Mouse (Mus musculus) splenic B cell, adult 2 months (primary cell): ENCODE results near the gene Cspg4.
A peak's percentile ranks its signal among the peaks of the same experiment; 100 is the strongest.
"Not testable (repeated sequence)": the region's sequence is repeated elsewhere in the genome, so short reads cannot be mapped to it uniquely, and the experiment has no call there.

Experiments
- DNase-seq: peaks from one replicate; pipeline ENCODE4 v3.0.0-alpha.2; 2011; ENCODE audit warnings: low read depth, low spot score
- H3K27me3 ChIP-seq: 2 replicates; pipeline ENCODE4 v1.6.1; 2012; ENCODE audit warnings: mild to moderate bottlenecking, low read length, moderate library complexity, mixed read lengths; ENCODE audit not compliant: control insufficient read depth, poor library complexity, insufficient read depth, severe bottlenecking
- H3K36me3 ChIP-seq: 2 replicates; pipeline ENCODE4 v1.6.1; 2012; ENCODE audit warnings: mild to moderate bottlenecking, low read length, moderate library complexity, mixed read lengths; ENCODE audit not compliant: control insufficient read depth, poor library complexity, insufficient read depth, severe bottlenecking

Cspg4 gene

GRCm38 (mm10) chr9:56891517-56892011, 26.7 kb downstream of the Cspg4 start:
- Histone ChIP-seq H3K36me3 (no peaks in the 10 kb centered on the region), H3K27me3 (no peaks in the 10 kb centered on the region)
- peak; percentile 84 for DNase-seq

GRCm38 (mm10) chr9:56892111-56892510, 27.3 kb downstream of the Cspg4 start:
- DNase-seq: no peak
- Histone ChIP-seq H3K36me3 (no peaks in the 10 kb centered on the region), H3K27me3 (no peaks in the 10 kb centered on the region)

DNA sequence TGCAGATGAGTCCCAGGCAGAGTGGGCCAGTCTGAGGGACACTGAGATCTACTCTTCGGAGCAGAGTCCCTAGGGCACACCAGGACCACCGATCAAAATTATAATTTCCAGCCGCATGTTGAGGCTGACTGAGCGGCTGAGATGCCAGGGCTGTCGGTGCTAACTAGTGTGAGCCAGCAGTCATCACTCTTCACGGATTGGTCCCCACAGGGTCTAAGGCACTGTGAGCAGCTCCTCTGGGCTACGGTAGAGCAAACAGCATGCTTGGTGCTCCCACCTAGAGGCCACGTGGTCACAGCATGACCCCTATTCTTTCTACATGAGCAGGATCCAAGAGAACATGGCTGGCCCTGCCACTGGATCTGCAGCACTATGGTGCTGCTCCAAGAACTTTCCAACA, 28.5 kb downstream of the Cspg4 start:
- no peaks in the 10 kb centered on the region for H3K36me3 ChIP-seq
- DNase-seq: no peak

GRCm38 (mm10) chr9:56894006-56894405, 29.2 kb downstream of the Cspg4 start:
- no peaks in the 10 kb centered on the region for H3K36me3 ChIP-seq
- peak; percentile 49 for DNase-seq
- H3K27me3 ChIP-seq: no peaks in the 10 kb centered on the region

More for the DNA sequence above, 28.5 kb downstream of the Cspg4 start:
- no peaks in the 10 kb centered on the region for H3K27me3 ChIP-seq

DNA sequence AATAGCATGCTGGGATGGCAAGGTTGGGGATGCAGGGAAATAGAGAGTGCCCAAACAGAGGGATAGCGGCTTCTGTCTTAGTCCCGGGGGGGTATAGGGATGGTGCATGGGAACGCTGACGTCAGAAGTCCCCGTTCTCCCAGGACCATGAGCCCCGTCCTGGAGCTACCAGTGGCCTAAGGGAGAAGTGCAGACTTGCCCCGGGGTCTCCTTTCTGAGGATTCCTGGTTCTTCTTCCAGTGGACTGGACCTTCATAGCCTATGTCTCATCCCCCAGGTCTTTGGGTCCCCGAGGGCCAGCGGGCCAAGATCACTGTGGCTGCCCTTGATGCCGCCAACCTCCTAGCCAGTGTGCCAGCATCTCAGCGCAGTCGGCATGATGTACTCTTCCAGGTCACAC, 31.9 kb downstream of the Cspg4 start:
- H3K27me3 ChIP-seq: no peaks in the 10 kb centered on the region
- no peaks in the 10 kb centered on the region for H3K36me3 ChIP-seq
- DNase-seq: no peak

- no peaks in the 10 kb centered on the region for H3K27me3 ChIP-seq
- no peaks in the 10 kb centered on the region for H3K36me3 ChIP-seq
- peak; percentile 31 for DNase-seq
Measured at GRCm38 (mm10) chr9:56899409-56899808, 34.6 kb downstream of the Cspg4 start.

GRCm38 (mm10) chr9:56900060-56900459, 35.2 kb downstream of the Cspg4 start:
- no peak for DNase-seq
- H3K27me3 ChIP-seq: no peaks in the 10 kb centered on the region
- H3K36me3 ChIP-seq: no peaks in the 10 kb centered on the region

GRCm38 (mm10) chr9:56900571-56900970, 35.7 kb downstream of the Cspg4 start:
- no peaks in the 10 kb centered on the region for H3K27me3 ChIP-seq
- DNase-seq: peak; percentile 38
- no peaks in the 10 kb centered on the region for H3K36me3 ChIP-seq

DNA sequence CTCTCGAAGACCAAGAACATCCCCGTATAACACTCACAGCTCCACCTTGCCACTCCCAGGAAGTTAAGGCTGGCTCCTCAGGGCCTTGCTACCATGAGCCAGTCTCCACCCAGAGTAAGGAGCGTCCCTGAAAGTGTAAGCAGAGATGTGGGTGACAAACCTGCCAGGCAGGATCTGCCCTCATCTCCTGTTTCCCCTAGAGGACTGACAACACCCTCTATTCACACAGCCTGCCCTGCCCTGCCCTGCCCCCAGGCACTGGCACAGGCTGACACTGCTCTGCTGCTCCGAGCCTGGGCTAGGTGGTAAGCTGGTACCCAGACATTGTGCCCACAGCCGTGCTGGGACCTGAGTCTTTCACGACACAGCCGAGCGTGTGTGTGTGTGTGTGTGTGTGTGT, 36.4 kb downstream of the Cspg4 start:
- Histone ChIP-seq H3K27me3 (no peaks in the 10 kb centered on the region), H3K36me3 (no peaks in the 10 kb centered on the region)
- peak; percentile 19 for DNase-seq

- DNase-seq: no peak
- H3K27me3 ChIP-seq: no peaks in the 10 kb centered on the region
- no peaks in the 10 kb centered on the region for H3K36me3 ChIP-seq
Measured at GRCm38 (mm10) chr9:56903662-56904061, 38.8 kb downstream of the Cspg4 start.

- DNase-seq: no peak
- no peaks in the 10 kb centered on the region for H3K27me3 ChIP-seq
- no peaks in the 10 kb centered on the region for H3K36me3 ChIP-seq
Measured at GRCm38 (mm10) chr9:56907549-56907948, 42.7 kb downstream of the Cspg4 start.

DNA sequence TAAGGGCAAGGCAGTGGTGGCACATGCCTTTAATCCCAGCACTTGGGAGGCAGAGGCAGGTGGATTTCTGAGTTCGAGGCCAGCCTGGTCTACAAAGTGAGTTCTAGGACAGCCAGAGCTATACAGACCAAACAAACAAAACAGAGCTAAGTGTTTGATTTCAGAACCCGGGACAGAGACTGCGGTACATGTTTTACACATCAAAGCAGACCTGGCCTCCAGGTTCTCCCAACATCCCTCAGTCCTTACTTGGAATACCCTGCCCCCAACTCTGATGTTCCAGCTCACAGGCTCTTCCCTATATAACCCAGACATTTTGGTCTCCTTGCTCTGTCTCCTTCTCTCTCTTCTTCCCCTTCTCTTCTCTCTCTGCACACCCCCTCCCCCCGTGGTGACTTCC, 45.2 kb downstream of the Cspg4 start:
- H3K27me3 ChIP-seq, DNase-seq, H3K36me3 ChIP-seq: not testable (repeated sequence)

DNA sequence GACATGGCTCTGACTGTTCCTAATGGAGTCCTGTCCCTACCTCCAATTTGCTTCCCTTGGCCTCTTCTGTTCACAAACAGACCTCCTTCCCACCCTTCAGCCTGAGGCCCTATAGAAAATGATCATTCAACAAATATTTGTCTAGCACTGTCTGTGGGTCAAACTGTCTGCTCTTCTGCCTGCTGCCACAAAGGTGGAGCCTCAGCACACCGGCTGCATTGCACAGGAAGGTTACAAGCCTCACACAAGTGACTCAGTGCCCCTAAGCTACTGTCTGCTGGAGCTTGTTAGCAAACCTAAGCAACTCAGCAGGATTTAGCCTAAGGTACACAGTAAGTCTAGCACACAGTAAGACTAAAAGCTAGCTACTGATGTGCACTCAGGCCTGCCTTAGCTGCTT, 46.2 kb downstream of the Cspg4 start:
- no peak for DNase-seq
- Histone ChIP-seq H3K36me3 (0 out of 2 replicates have a peak, but pooled peaks cover 2% of the 10 kb centered on the region), H3K27me3 (no peaks in the 10 kb centered on the region)

GRCm38 (mm10) chr9:56913991-56914390, 49.2 kb downstream of the Cspg4 start:
- Histone ChIP-seq H3K36me3 (peaks cover 5% of the 10 kb centered on the region; the same call in 1 of the 2 replicates), H3K27me3 (no peaks in the 10 kb centered on the region)
- no peak for DNase-seq

DNA sequence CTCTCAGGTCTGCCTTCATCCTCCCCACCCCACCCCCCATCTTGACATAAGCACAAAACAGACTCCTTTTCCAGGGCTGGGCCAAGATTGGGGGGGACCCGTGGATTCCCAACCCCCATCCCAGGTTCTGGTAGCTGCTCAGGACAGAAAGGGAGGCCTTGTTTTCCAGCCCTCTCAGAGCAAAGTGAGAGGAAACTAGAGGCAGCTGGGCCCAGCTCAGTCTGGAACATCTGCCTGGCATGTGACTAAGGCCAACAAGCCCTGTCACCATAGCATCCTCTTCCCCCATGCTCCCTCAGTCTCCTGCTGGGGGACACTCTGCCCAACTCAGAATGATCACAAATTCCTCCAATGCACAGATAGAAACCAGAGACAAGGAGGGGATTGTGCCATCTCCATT, 50.3 kb downstream of the Cspg4 start:
- DNase-seq: no peak
- no peaks in the 10 kb centered on the region for H3K27me3 ChIP-seq
- peaks cover 5% of the 10 kb centered on the region; the same call in 1 of the 2 replicates for H3K36me3 ChIP-seq

- DNase-seq: no peak
- Histone ChIP-seq H3K27me3 (no peaks in the 10 kb centered on the region), H3K36me3 (peaks cover 5% of the 10 kb centered on the region; the same call in 1 of the 2 replicates)
Measured at GRCm38 (mm10) chr9:56915695-56916410, 51.0 kb downstream of the Cspg4 start.
